Mouse (Mus musculus) CH12.LX (cell line): ENCODE measurements around the gene Ndufaf5. TPM values are rescaled to one million over a fixed set of nuclear protein-coding genes. Genes with fewer than 3 reads are reported as not detected.

ENCODE experiments used
- polyA plus RNA-seq: library from polyadenylated mRNA; unstranded; fragments of >175 nt; gene quantifications from 2 replicates; pipeline ENCODE4 v1.2.1, GENCODE M21; 2012; ENCODE audit warnings: low read depth; ENCODE audit not compliant: insufficient read length
- total RNA-seq, 2 experiments: library from RNA; depleted of rRNA; stranded (reverse); fragments of 300-350 nt in 1 of 2; fragments of >200 nt in 1 of 2; gene quantifications; 2 replicates each; pipeline ENCODE4 v1.2.3; 2012 to 2014

Gene Ndufaf5
- total and polyA plus RNA-seq, 3 experiments: 19.3 to 39.5 (median 21.1) TPM

Other genes starting within 250 kb of the Ndufaf5 start
- gene Tasp1, start 103.8 kb upstream of the Ndufaf5 start, total RNA-seq (2012; rRNA removed): 28.9 and 30.6 TPM in 2 replicates
- 64.5 and 75.2 TPM in 2 replicates for gene Tasp1, start 103.8 kb upstream of the Ndufaf5 start, total RNA-seq (2014; rRNA removed)
- 28.8 and 30.5 TPM in 2 replicates for gene Tasp1, start 103.8 kb upstream of the Ndufaf5 start, polyA plus RNA-seq
- gene Gm17374, start 18.6 kb upstream of the Ndufaf5 start, total RNA-seq (2012; rRNA removed): not detected in 2 replicates
- gene Gm17374, start 18.6 kb upstream of the Ndufaf5 start, total RNA-seq (2014; rRNA removed): not detected in 2 replicates
- gene Gm17374, start 18.6 kb upstream of the Ndufaf5 start, polyA plus RNA-seq: not detected in 2 replicates
- 27.3 and 30.8 TPM in 2 replicates for gene Esf1, start 85 bp upstream of the Ndufaf5 start, total RNA-seq (2012; rRNA removed)
- gene Esf1, start 85 bp upstream of the Ndufaf5 start, total RNA-seq (2014; rRNA removed): 41.8 and 50.0 TPM in 2 replicates
- 72.7 and 73.2 TPM in 2 replicates for gene Esf1, start 85 bp upstream of the Ndufaf5 start, polyA plus RNA-seq
- gene Sel1l2, start 219.1 kb downstream of the Ndufaf5 start, total RNA-seq (2012; rRNA removed): not detected in 2 replicates
- gene Sel1l2, start 219.1 kb downstream of the Ndufaf5 start, total RNA-seq (2014; rRNA removed): not detected in 2 replicates
- not detected in 2 replicates for gene Sel1l2, start 219.1 kb downstream of the Ndufaf5 start, polyA plus RNA-seq
- gene Macrod2, start 224.7 kb downstream of the Ndufaf5 start, total RNA-seq (2012; rRNA removed): not detected in 2 replicates
- gene Macrod2, start 224.7 kb downstream of the Ndufaf5 start, total RNA-seq (2014; rRNA removed): not detected in 2 replicates
- not detected in 2 replicates for gene Macrod2, start 224.7 kb downstream of the Ndufaf5 start, polyA plus RNA-seq